Comparison of ENCODE assay signal across 13 mouse cellular contexts in genomic region chr7:119880345-119880744, GRCm38 (mm10). TPM values are rescaled to one million over a fixed set of nuclear protein-coding genes. Genes with fewer than 3 reads are reported as not detected.
DNase-seq lines count a peak whose midpoint lies in the region; ATAC-seq lines count a peak whose summit lies in the region.
"Had no signal": no experiment of that assay in that cellular context is flagged by ENCODE, and none has a peak within 500 bp of the region (broad histone marks: within the 10 kb centered on the region; RNA-seq: fewer than 3 reads in every experiment).

No protein-coding gene starts in this region.

- H3K4me3 ChIP-seq in kidney, embryonic 14.5 days (ENCODE audit: low read length) = no peak overlapping the region
- no peak overlapping the region for H3K4me3 ChIP-seq in limb, embryonic 10.5 days
- H3K4me3 ChIP-seq: forebrain, embryonic 10.5 days; hindbrain, embryonic 13.5 days; liver, embryonic 15.5 days; midbrain, embryonic 12.5 days had no signal

- no peaks in the 10 kb centered on the region for H3K27me3 ChIP-seq in kidney, embryonic 14.5 days (ENCODE audit: control insufficient read depth, insufficient read depth, low read length)
- no peaks in the 10 kb centered on the region for H3K27me3 ChIP-seq in limb, embryonic 10.5 days (ENCODE audit: low read depth, poor library complexity, severe bottlenecking)
- H3K27me3 ChIP-seq: hindbrain, embryonic 13.5 days; liver, embryonic 15.5 days; midbrain, embryonic 12.5 days had no signal

- H3K9ac ChIP-seq in kidney, embryonic 14.5 days (ENCODE audit: low read depth, low read length) = no peak overlapping the region
- H3K9ac ChIP-seq: hindbrain, embryonic 13.5 days; liver, embryonic 15.5 days; midbrain, embryonic 12.5 days had no signal

- WGBS in kidney, embryonic 14.5 days = 86% methylated on average over 5 of the region's 5 CpGs
- 91% methylated on average over 5 of the region's 5 CpGs for WGBS in limb, embryonic 10.5 days

- ATAC-seq in kidney, embryonic 14.5 days (ENCODE audit: low FRiP score, low TSS enrichment) = no peak
- peak; percentile 68 for ATAC-seq in granulocyte monocyte progenitor cell, adult 5-6 weeks (replicated peaks; ENCODE audit: poor library complexity, severe bottlenecking)

- no peaks in the 10 kb centered on the region for H3K4me1 ChIP-seq in kidney, embryonic 14.5 days (ENCODE audit: control insufficient read depth, insufficient read depth, low read length)
- no peaks in the 10 kb centered on the region for H3K4me1 ChIP-seq in limb, embryonic 10.5 days
- H3K4me1 ChIP-seq: forebrain, embryonic 10.5 days; midbrain, embryonic 12.5 days had no signal

- H3K9me3 ChIP-seq in kidney, embryonic 14.5 days (ENCODE audit: control insufficient read depth, low read length) = no peaks in the 10 kb centered on the region
- H3K9me3 ChIP-seq in limb, embryonic 10.5 days (replicated peaks) = no peaks in the 10 kb centered on the region
- H3K9me3 ChIP-seq: forebrain, embryonic 10.5 days; hindbrain, embryonic 13.5 days; liver, embryonic 15.5 days; midbrain, embryonic 12.5 days had no signal

- peak; percentile 62 to 73 for DNase-seq in kidney, adult 8-10 months
- DNase-seq in adipocyte (ENCODE audit: low spot score) = peak; percentile 60
- DNase-seq in lung, postnatal 36 days = peak; percentile 77
- DNase-seq in left cerebral cortex, adult 8-10 months (ENCODE audit: low spot score in 2 of 2) = no peak
- no peak for DNase-seq in limb, embryonic 10.5 days (ENCODE audit: low spot score)
- DNase-seq: adrenal gland, postnatal 25 days; cerebellum, adult 18-20 months had no signal

- no peaks in the 10 kb centered on the region for H3K36me3 ChIP-seq in kidney, embryonic 14.5 days (ENCODE audit: control insufficient read depth, insufficient read depth, low read length)
- peaks cover 18% of the 10 kb centered on the region for H3K36me3 ChIP-seq in limb, embryonic 10.5 days
- H3K36me3 ChIP-seq: liver, embryonic 15.5 days had no signal

- no peak overlapping the region for H3K4me2 ChIP-seq in kidney, embryonic 14.5 days (replicated peaks; ENCODE audit: low read depth, low read length)
- H3K4me2 ChIP-seq: hindbrain, embryonic 13.5 days; liver, embryonic 15.5 days; midbrain, embryonic 12.5 days had no signal

- H3K27ac ChIP-seq in kidney, embryonic 14.5 days (ENCODE audit: low read depth, low read length) = no peak overlapping the region
- H3K27ac ChIP-seq in limb, embryonic 10.5 days = no peak overlapping the region
- H3K27ac ChIP-seq: forebrain, embryonic 10.5 days; hindbrain, embryonic 13.5 days; liver, embryonic 15.5 days; midbrain, embryonic 12.5 days had no signal

RNA-seq across cellular contexts. Expression of gene Lyrm1, which starts 15.3 kb away (rescaled TPM):
- polyA plus RNA-seq in kidney, embryonic 14.5 days (2014; fragmentation: Nextera tagmentation; extraction: Ambion mirVana) = 8.3 and 8.6 TPM in 2 replicates
- 6.2 and 19.4 TPM in 2 replicates for total RNA-seq in granulocyte monocyte progenitor cell, adult 5-6 weeks (2014; fragmentation: Nextera tagmentation)
- total RNA-seq in granulocyte monocyte progenitor cell, adult 5-6 weeks (2017) = 3.8 and 5.0 TPM in 2 replicates
- 10 to 100 TPM; 10.2 to 16.2 (median 15.1) TPM for total RNA-seq in left cerebral cortex, adult 8-10 months (2022)
- 6.4 and 7.2 TPM in 2 replicates for polyA plus RNA-seq in limb, embryonic 10.5 days (2016; fragmentation: Nextera tagmentation; extraction: Ambion mirVana)

RNA-seq across cellular contexts. Expression of gene Dcun1d3, which starts 15.8 kb away (rescaled TPM):
- 5.6 and 5.9 TPM in 2 replicates for polyA plus RNA-seq in kidney, embryonic 14.5 days (2014; fragmentation: Nextera tagmentation; extraction: Ambion mirVana)
- 4.7 and 10.3 TPM in 2 replicates for total RNA-seq in granulocyte monocyte progenitor cell, adult 5-6 weeks (2014; fragmentation: Nextera tagmentation)
- total RNA-seq in granulocyte monocyte progenitor cell, adult 5-6 weeks (2017) = 4.0 and 9.7 TPM in 2 replicates
- total RNA-seq in left cerebral cortex, adult 8-10 months (2022) = 10 to 100 TPM; 26.3 to 32.1 (median 27.1) TPM
- polyA plus RNA-seq in limb, embryonic 10.5 days (2016; fragmentation: Nextera tagmentation; extraction: Ambion mirVana) = 10.8 and 12.0 TPM in 2 replicates

Comparison
In these comparisons a context has a peak if more than half of its experiments do, and no peak if none do; other contexts are left out.
1. DNase-seq: peak in kidney, adult 8-10 months (2 of 2), adipocyte (single experiment) and lung, postnatal 36 days (single experiment); none in left cerebral cortex, adult 8-10 months (0 of 2) and limb, embryonic 10.5 days (single experiment).